Comparison of ENCODE assay signal across 25 mouse cellular contexts in genomic region chr6:8374712-8375111, GRCm38 (mm10).
DNase-seq lines count a peak whose midpoint lies in the region; ATAC-seq and TF ChIP-seq lines count a peak whose summit lies in the region.
"Had no signal": no experiment of that assay in that cellular context is flagged by ENCODE, and none has a peak within 500 bp of the region (broad histone marks: within the 10 kb centered on the region; RNA-seq: fewer than 3 reads in every experiment).

No protein-coding gene starts in this region.

- DNase-seq in forebrain, embryonic 10.5 days (ENCODE audit: extremely low spot score, low spot score), result no peak
- DNase-seq in hindbrain, embryonic 11.5 days (ENCODE audit: low spot score), result no peak
- no peak for DNase-seq in hindbrain, postnatal 0 days (ENCODE audit: low spot score)
- no peak for DNase-seq in midbrain, embryonic 14.5 days
- DNase-seq in urinary bladder, adult 2 months (ENCODE audit: low spot score), result no peak
- DNase-seq: cerebellum, adult 9-10 months; cerebellum, postnatal 36 days; gastrocnemius, adult 2 months; heart, adult 2 months; heart, postnatal 14 days; kidney, postnatal 14 days; layer of hippocampus, adult 9-11 months; lung, adult 2 months; lung, postnatal 10 days; right cerebral cortex, postnatal 14 days had no signal

- H3K9ac ChIP-seq in forebrain, embryonic 12.5 days, result no peak overlapping the region
- H3K9ac ChIP-seq in hindbrain, embryonic 11.5 days (ENCODE audit: low read depth, low read length), result no peak overlapping the region
- H3K9ac ChIP-seq in hindbrain, postnatal 0 days (replicated peaks; ENCODE audit: low read length), result no peak overlapping the region
- no peak overlapping the region for H3K9ac ChIP-seq in midbrain, embryonic 14.5 days (replicated peaks; ENCODE audit: low read length)
- H3K9ac ChIP-seq in midbrain, embryonic 13.5 days (replicated peaks), result no peak overlapping the region
- no peak overlapping the region for H3K9ac ChIP-seq in intestine, postnatal 0 days (ENCODE audit: low read depth, low read length)
- H3K9ac ChIP-seq: limb, embryonic 15.5 days; liver, embryonic 14.5 days; stomach, embryonic 15.5 days had no signal

- WGBS in forebrain, embryonic 12.5 days, result 72% methylated on average over 4 of the region's 4 CpGs
- 82% methylated on average over 4 of the region's 4 CpGs for WGBS in forebrain, embryonic 10.5 days
- WGBS in hindbrain, embryonic 11.5 days, result 86% methylated on average over 4 of the region's 4 CpGs
- WGBS in hindbrain, postnatal 0 days, result 78% methylated on average over 4 of the region's 4 CpGs
- WGBS in midbrain, embryonic 14.5 days, result 80% methylated on average over 4 of the region's 4 CpGs
- WGBS in midbrain, embryonic 13.5 days, result 77% methylated on average over 4 of the region's 4 CpGs
- 75% methylated on average over 4 of the region's 4 CpGs for WGBS in intestine, postnatal 0 days

- H3K9me3 ChIP-seq in forebrain, embryonic 12.5 days, result no peaks in the 10 kb centered on the region
- no peaks in the 10 kb centered on the region for H3K9me3 ChIP-seq in forebrain, embryonic 10.5 days
- H3K9me3 ChIP-seq in hindbrain, embryonic 11.5 days (ENCODE audit: control insufficient read depth, low read length), result no peaks in the 10 kb centered on the region
- no peaks in the 10 kb centered on the region for H3K9me3 ChIP-seq in hindbrain, postnatal 0 days (ENCODE audit: low read length)
- no peaks in the 10 kb centered on the region for H3K9me3 ChIP-seq in midbrain, embryonic 14.5 days (ENCODE audit: control insufficient read depth, low read length)
- H3K9me3 ChIP-seq in midbrain, embryonic 13.5 days, result no peaks in the 10 kb centered on the region
- H3K9me3 ChIP-seq in intestine, postnatal 0 days (ENCODE audit: control insufficient read depth), result no peaks in the 10 kb centered on the region
- H3K9me3 ChIP-seq: hindbrain, embryonic 10.5 days; limb, embryonic 10.5 days; limb, embryonic 15.5 days; stomach, embryonic 15.5 days had no signal

- peaks cover 7% of the 10 kb centered on the region; the same call in 1 of the 2 replicates for H3K36me3 ChIP-seq in forebrain, embryonic 12.5 days (replicated peaks)
- peaks cover 7% of the 10 kb centered on the region; the same call in 1 of the 2 replicates for H3K36me3 ChIP-seq in forebrain, embryonic 10.5 days (replicated peaks)
- H3K36me3 ChIP-seq in hindbrain, embryonic 11.5 days (ENCODE audit: control insufficient read depth, insufficient read depth, low read length), result no peaks in the 10 kb centered on the region
- H3K36me3 ChIP-seq in hindbrain, postnatal 0 days (ENCODE audit: insufficient read depth, low read length), result no peaks in the 10 kb centered on the region; the same call in 1 of the 2 replicates
- peaks cover 6% of the 10 kb centered on the region; the same call in 1 of the 2 replicates for H3K36me3 ChIP-seq in midbrain, embryonic 14.5 days (ENCODE audit: control insufficient read depth, insufficient read depth, low read length)
- peaks cover 8% of the 10 kb centered on the region for H3K36me3 ChIP-seq in midbrain, embryonic 13.5 days
- H3K36me3 ChIP-seq in intestine, postnatal 0 days (ENCODE audit: control insufficient read depth, insufficient read depth), result no peaks in the 10 kb centered on the region
- H3K36me3 ChIP-seq: limb, embryonic 15.5 days; stomach, embryonic 15.5 days had no signal

- no peak overlapping the region for H3K4me3 ChIP-seq in forebrain, embryonic 12.5 days (replicated peaks)
- no peak overlapping the region for H3K4me3 ChIP-seq in forebrain, embryonic 10.5 days
- no peak overlapping the region for H3K4me3 ChIP-seq in hindbrain, embryonic 11.5 days (ENCODE audit: low read depth, low read length)
- H3K4me3 ChIP-seq in hindbrain, postnatal 0 days (ENCODE audit: low read length), result no peak overlapping the region
- no peak overlapping the region for H3K4me3 ChIP-seq in midbrain, embryonic 14.5 days (replicated peaks; ENCODE audit: low read depth, low read length)
- H3K4me3 ChIP-seq in midbrain, embryonic 13.5 days (replicated peaks), result no peak overlapping the region
- no peak overlapping the region for H3K4me3 ChIP-seq in intestine, postnatal 0 days (ENCODE audit: low read depth, low read length)
- H3K4me3 ChIP-seq: gastrocnemius, adult 2 months; heart, adult 2 months; hindbrain, embryonic 10.5 days; limb, embryonic 10.5 days; limb, embryonic 15.5 days; stomach, embryonic 15.5 days had no signal

- H3K4me2 ChIP-seq in forebrain, embryonic 12.5 days, result no peak overlapping the region
- H3K4me2 ChIP-seq in hindbrain, embryonic 11.5 days (replicated peaks; ENCODE audit: low read depth, low read length), result no peak overlapping the region
- no peak overlapping the region for H3K4me2 ChIP-seq in hindbrain, postnatal 0 days (ENCODE audit: low read depth, low read length)
- H3K4me2 ChIP-seq in midbrain, embryonic 14.5 days (ENCODE audit: low read length), result no peak overlapping the region
- H3K4me2 ChIP-seq in midbrain, embryonic 13.5 days (replicated peaks), result no peak overlapping the region
- no peak overlapping the region for H3K4me2 ChIP-seq in intestine, postnatal 0 days (replicated peaks; ENCODE audit: low read depth)
- H3K4me2 ChIP-seq: limb, embryonic 15.5 days; stomach, embryonic 15.5 days had no signal

- H3K4me1 ChIP-seq in forebrain, embryonic 12.5 days, result peaks cover 6% of the 10 kb centered on the region
- peaks cover 13% of the 10 kb centered on the region for H3K4me1 ChIP-seq in forebrain, embryonic 10.5 days
- H3K4me1 ChIP-seq in hindbrain, embryonic 11.5 days (replicated peaks; ENCODE audit: control insufficient read depth, insufficient read depth, low read length), result no peaks in the 10 kb centered on the region
- H3K4me1 ChIP-seq in hindbrain, postnatal 0 days (ENCODE audit: insufficient read depth, low read length), result no peaks in the 10 kb centered on the region
- no peaks in the 10 kb centered on the region for H3K4me1 ChIP-seq in midbrain, embryonic 14.5 days (ENCODE audit: control insufficient read depth, insufficient read depth, low read length)
- H3K4me1 ChIP-seq in midbrain, embryonic 13.5 days (replicated peaks), result 0 out of 2 replicates have a peak, but pooled peaks cover 4% of the 10 kb centered on the region
- no peaks in the 10 kb centered on the region for H3K4me1 ChIP-seq in intestine, postnatal 0 days (replicated peaks; ENCODE audit: control insufficient read depth, insufficient read depth, low read length)
- H3K4me1 ChIP-seq: hindbrain, embryonic 10.5 days; limb, embryonic 10.5 days; limb, embryonic 15.5 days; stomach, embryonic 15.5 days had no signal

- TF ChIP-seq CTCF in hindbrain, postnatal 0 days (IDR thresholded peaks at IDR 0.05; ENCODE audit: low read depth), result no peak
- no peak for TF ChIP-seq CTCF in intestine, postnatal 0 days (IDR thresholded peaks at IDR 0.05; ENCODE audit: low read depth)

- no peak overlapping the region for H3K27ac ChIP-seq in forebrain, embryonic 12.5 days
- H3K27ac ChIP-seq in forebrain, embryonic 10.5 days, result no peak overlapping the region
- no peak overlapping the region for H3K27ac ChIP-seq in hindbrain, embryonic 11.5 days (ENCODE audit: low read depth, low read length)
- H3K27ac ChIP-seq in hindbrain, postnatal 0 days, result no peak overlapping the region
- no peak overlapping the region for H3K27ac ChIP-seq in midbrain, embryonic 14.5 days (replicated peaks; ENCODE audit: low read depth, low read length)
- H3K27ac ChIP-seq in midbrain, embryonic 13.5 days, result no peak overlapping the region
- no peak overlapping the region; the same call in 1 of the 2 replicates for H3K27ac ChIP-seq in intestine, postnatal 0 days (ENCODE audit: low read depth, low read length)
- H3K27ac ChIP-seq: gastrocnemius, adult 2 months; heart, adult 2 months; hindbrain, embryonic 10.5 days; limb, embryonic 10.5 days; limb, embryonic 15.5 days; liver, embryonic 14.5 days; macrophage; stomach, embryonic 15.5 days had no signal

- peak; percentile 61 for ATAC-seq in forebrain, embryonic 12.5 days (ENCODE audit: low FRiP score)
- 0 out of 2 replicates have a peak, but pooled peaks have one; percentile 35 for ATAC-seq in hindbrain, embryonic 11.5 days (ENCODE audit: low FRiP score)
- no peak for ATAC-seq in hindbrain, postnatal 0 days
- ATAC-seq in midbrain, embryonic 14.5 days (ENCODE audit: low FRiP score, low TSS enrichment), result peak; percentile 27; the same call in 1 of the 2 replicates
- ATAC-seq in midbrain, embryonic 13.5 days, result no peak
- peak; percentile 83 for ATAC-seq in intestine, postnatal 0 days

- no peaks in the 10 kb centered on the region for H3K27me3 ChIP-seq in forebrain, embryonic 12.5 days
- H3K27me3 ChIP-seq in forebrain, embryonic 10.5 days (ENCODE audit: poor library complexity, severe bottlenecking), result peaks cover 8% of the 10 kb centered on the region; the same call in 1 of the 2 replicates
- no peaks in the 10 kb centered on the region for H3K27me3 ChIP-seq in hindbrain, embryonic 11.5 days (ENCODE audit: control insufficient read depth, insufficient read depth, low read length)
- H3K27me3 ChIP-seq in hindbrain, postnatal 0 days (ENCODE audit: insufficient read depth, low read length), result no peaks in the 10 kb centered on the region
- no peaks in the 10 kb centered on the region for H3K27me3 ChIP-seq in midbrain, embryonic 14.5 days (ENCODE audit: control insufficient read depth, insufficient read depth, low read length)
- no peaks in the 10 kb centered on the region for H3K27me3 ChIP-seq in midbrain, embryonic 13.5 days
- no peaks in the 10 kb centered on the region for H3K27me3 ChIP-seq in intestine, postnatal 0 days (replicated peaks; ENCODE audit: control insufficient read depth, insufficient read depth, low read length)
- H3K27me3 ChIP-seq: CH12.LX; limb, embryonic 15.5 days; stomach, embryonic 15.5 days had no signal

Comparison
In these comparisons a context has a peak if more than half of its experiments do, and no peak if none do; other contexts are left out.
1. ATAC-seq: peak in forebrain, embryonic 12.5 days (single experiment), hindbrain, embryonic 11.5 days (single experiment), midbrain, embryonic 14.5 days (single experiment) and intestine, postnatal 0 days (single experiment); none in hindbrain, postnatal 0 days (single experiment) and midbrain, embryonic 13.5 days (single experiment).